ENCODE assay signal across 11 mouse cellular contexts in genomic region chr7:136008486-136008885, GRCm38 (mm10).
DNase-seq lines count a peak whose midpoint lies in the region; ATAC-seq and TF ChIP-seq lines count a peak whose summit lies in the region.
"Had no signal": no experiment of that assay in that cellular context is flagged by ENCODE, and none has a peak within 500 bp of the region (broad histone marks: within the 10 kb centered on the region; RNA-seq: fewer than 3 reads in every experiment).

No protein-coding gene starts in this region.

- no peak for ATAC-seq in forebrain, embryonic 12.5 days (ENCODE audit: low FRiP score)
- no peak for ATAC-seq in hindbrain, postnatal 0 days
- ATAC-seq in midbrain, postnatal 0 days (ENCODE audit: low FRiP score): no peak

- WGBS in kidney, adult 2 months: 32% methylated on average over 6 of the region's 6 CpGs
- WGBS in forebrain, embryonic 12.5 days: 48% methylated on average over 6 of the region's 6 CpGs
- WGBS in hindbrain, postnatal 0 days: 42% methylated on average over 6 of the region's 6 CpGs
- WGBS in midbrain, postnatal 0 days: 33% methylated on average over 6 of the region's 6 CpGs

- peak overlapping the region; percentile 20; the same call in 1 of the 2 replicates for H3K4me3 ChIP-seq in kidney, adult 2 months (ENCODE audit: insufficient read depth, low read depth, low read length)
- H3K4me3 ChIP-seq in forebrain, embryonic 12.5 days (replicated peaks): no peak overlapping the region
- no peak overlapping the region for H3K4me3 ChIP-seq in hindbrain, postnatal 0 days (ENCODE audit: low read length)
- no peak overlapping the region for H3K4me3 ChIP-seq in midbrain, postnatal 0 days (ENCODE audit: low read depth, low read length)
- H3K4me3 ChIP-seq: liver, embryonic 13.5 days had no signal

- H3K27me3 ChIP-seq in kidney, adult 2 months (replicated peaks; ENCODE audit: control insufficient read depth, insufficient read depth, low read length): no peaks in the 10 kb centered on the region
- peaks cover 13% of the 10 kb centered on the region for H3K27me3 ChIP-seq in forebrain, embryonic 12.5 days
- no peaks in the 10 kb centered on the region for H3K27me3 ChIP-seq in hindbrain, postnatal 0 days (ENCODE audit: insufficient read depth, low read length)
- no peaks in the 10 kb centered on the region for H3K27me3 ChIP-seq in midbrain, postnatal 0 days (ENCODE audit: insufficient read depth, low read length)

- peak overlapping the region; percentile 31; the same call in 1 of the 2 replicates for H3K4me2 ChIP-seq in forebrain, embryonic 12.5 days
- peak overlapping the region; percentile 47 for H3K4me2 ChIP-seq in hindbrain, postnatal 0 days (ENCODE audit: low read depth, low read length)
- H3K4me2 ChIP-seq in midbrain, postnatal 0 days (ENCODE audit: low read depth, low read length, poor library complexity, severe bottlenecking): peak overlapping the region; percentile 28
- H3K4me2 ChIP-seq: liver, embryonic 13.5 days had no signal

- H3K9me3 ChIP-seq in forebrain, embryonic 12.5 days: no peaks in the 10 kb centered on the region
- no peaks in the 10 kb centered on the region for H3K9me3 ChIP-seq in hindbrain, postnatal 0 days (ENCODE audit: low read length)
- H3K9me3 ChIP-seq in midbrain, postnatal 0 days (ENCODE audit: low read length): no peaks in the 10 kb centered on the region
- H3K9me3 ChIP-seq: liver, embryonic 13.5 days had no signal

- intact Hi-C loops in left cerebral cortex, postnatal 14 days (cut with DNase I): no loop called here

- no peak overlapping the region for H3K9ac ChIP-seq in forebrain, embryonic 12.5 days
- H3K9ac ChIP-seq in hindbrain, postnatal 0 days (replicated peaks; ENCODE audit: low read length): 0 out of 2 replicates have a peak overlapping the region, but pooled peaks have one; percentile 13
- H3K9ac ChIP-seq in midbrain, postnatal 0 days (replicated peaks; ENCODE audit: low read length, poor library complexity, severe bottlenecking): no peak overlapping the region
- H3K9ac ChIP-seq: liver, embryonic 13.5 days had no signal

- no peak overlapping the region for H3K27ac ChIP-seq in kidney, adult 2 months (ENCODE audit: insufficient read depth, low read depth, low read length)
- H3K27ac ChIP-seq in forebrain, embryonic 12.5 days: 0 out of 2 replicates have a peak overlapping the region, but pooled peaks have one; percentile 13
- H3K27ac ChIP-seq in hindbrain, postnatal 0 days: no peak overlapping the region; the same call in 1 of the 2 replicates
- H3K27ac ChIP-seq in midbrain, postnatal 0 days (ENCODE audit: low read depth, low read length): no peak overlapping the region
- H3K27ac ChIP-seq: liver, embryonic 13.5 days had no signal

- no peaks in the 10 kb centered on the region for H3K36me3 ChIP-seq in kidney, adult 2 months (ENCODE audit: control insufficient read depth, insufficient read depth, low read length)
- H3K36me3 ChIP-seq in forebrain, embryonic 12.5 days (replicated peaks): no peaks in the 10 kb centered on the region
- no peaks in the 10 kb centered on the region for H3K36me3 ChIP-seq in hindbrain, postnatal 0 days (ENCODE audit: insufficient read depth, low read length)
- H3K36me3 ChIP-seq in midbrain, postnatal 0 days (ENCODE audit: insufficient read depth, low read length): no peaks in the 10 kb centered on the region
- H3K36me3 ChIP-seq: liver, embryonic 13.5 days had no signal

- no peaks in the 10 kb centered on the region for H3K4me1 ChIP-seq in kidney, adult 2 months (ENCODE audit: control insufficient read depth, insufficient read depth, low read length)
- peaks cover 8% of the 10 kb centered on the region for H3K4me1 ChIP-seq in forebrain, embryonic 12.5 days
- H3K4me1 ChIP-seq in hindbrain, postnatal 0 days (ENCODE audit: insufficient read depth, low read length): peaks cover 6% of the 10 kb centered on the region; the same call in 1 of the 2 replicates
- H3K4me1 ChIP-seq in midbrain, postnatal 0 days (ENCODE audit: insufficient read depth, low read length): 0 out of 2 replicates have a peak, but pooled peaks cover 5% of the 10 kb centered on the region
- H3K4me1 ChIP-seq: liver, embryonic 13.5 days had no signal

- TF ChIP-seq POLR2A in kidney, adult 2 months (IDR thresholded peaks at IDR 0.05; ENCODE audit: low read depth, low read length): no peak

- DNase-seq in kidney, adult 2 months: no peak
- no peak for DNase-seq in kidney, postnatal 10 days
- no peak for DNase-seq in hindbrain, postnatal 0 days (ENCODE audit: low spot score)
- DNase-seq in midbrain, postnatal 0 days (ENCODE audit: low spot score): no peak
- DNase-seq in left cerebral cortex, adult 18-20 months (ENCODE audit: low spot score in 2 of 2): no peak
- DNase-seq in Muller cell, postnatal 12 days (ENCODE audit: inconsistent ontology term): no peak
- DNase-seq in left cerebral cortex, postnatal 14 days (ENCODE audit: low spot score in 2 of 2): no peak
- DNase-seq: adrenal gland, postnatal 14 days; cerebellum, adult 9-10 months; liver, embryonic 13.5 days had no signal

- no peak for TF ChIP-seq CTCF in kidney, adult 2 months (conservative IDR thresholded peaks at IDR 0.05; ENCODE audit: insufficient read depth, insufficient read length, low read depth, low read length)
- TF ChIP-seq CTCF in hindbrain, postnatal 0 days (IDR thresholded peaks at IDR 0.05; ENCODE audit: low read depth): no peak
- TF ChIP-seq CTCF in midbrain, postnatal 0 days (IDR thresholded peaks at IDR 0.05): no peak
